Mouse (Mus musculus): ENCODE measurements around the gene Sulf2.

Gene Sulf2

DNA sequence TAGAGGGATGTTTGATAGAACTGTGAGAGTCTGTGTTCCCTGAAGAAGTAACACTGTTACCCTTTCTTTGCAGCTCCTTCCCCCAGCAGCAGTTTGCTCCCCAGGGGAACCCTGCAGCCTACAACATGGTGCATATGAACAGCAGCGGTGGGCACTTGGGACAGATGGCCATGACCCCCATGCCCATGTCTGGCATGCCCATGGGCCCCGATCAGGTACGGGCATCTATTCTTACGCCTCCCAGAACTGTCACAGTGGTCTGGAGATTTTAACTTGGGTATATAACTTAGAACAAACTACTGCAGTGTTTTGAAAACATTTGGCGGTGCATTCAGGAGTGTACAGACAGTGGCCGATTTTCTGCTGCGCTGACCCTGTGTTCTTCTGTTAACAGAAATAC, 85.7 kb downstream of the Sulf2 start:
- in situ Hi-C loops (cut with MboI; ENCODE audit: low sequenced_read_pairs): no loop called here

DNA sequence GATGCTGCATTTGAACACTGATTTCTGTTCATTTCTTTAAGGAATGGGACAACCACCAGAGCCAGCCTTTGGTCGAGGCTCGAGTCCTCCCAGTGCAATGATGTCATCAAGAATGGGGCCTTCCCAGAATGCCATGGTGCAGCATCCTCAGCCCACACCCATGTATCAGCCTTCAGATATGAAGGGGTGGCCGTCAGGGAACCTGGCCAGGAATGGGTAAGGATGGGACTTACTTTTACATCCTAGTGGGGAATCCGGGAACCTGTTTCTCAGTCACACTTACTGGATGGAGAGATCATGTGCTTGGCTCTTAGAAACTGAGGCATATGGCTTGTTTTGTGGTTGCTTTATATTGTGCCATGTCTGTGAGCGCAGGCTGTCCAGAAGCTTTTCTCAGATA, 86.3 kb downstream of the Sulf2 start:
- in situ Hi-C loops (cut with MboI; ENCODE audit: low sequenced_read_pairs): no loop called here

DNA sequence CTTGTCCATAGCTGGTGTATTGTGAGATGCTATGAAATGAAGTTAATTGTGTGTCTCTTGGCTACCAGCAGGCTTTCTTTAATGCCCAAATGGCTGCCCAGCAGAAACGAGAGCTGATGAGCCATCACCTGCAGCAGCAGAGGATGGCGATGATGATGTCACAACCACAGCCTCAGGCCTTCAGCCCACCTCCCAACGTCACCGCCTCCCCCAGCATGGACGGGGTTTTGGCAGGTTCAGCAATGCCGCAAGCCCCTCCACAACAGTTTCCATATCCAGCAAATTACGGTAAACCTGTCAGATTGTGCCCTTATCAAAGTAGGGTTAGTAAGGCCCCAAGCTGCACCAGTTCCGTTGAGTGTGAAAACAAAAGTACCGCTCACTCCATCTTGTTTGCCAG, 87.2 kb downstream of the Sulf2 start:
- in situ Hi-C loops (cut with MboI; ENCODE audit: low sequenced_read_pairs): no loop called here

DNA sequence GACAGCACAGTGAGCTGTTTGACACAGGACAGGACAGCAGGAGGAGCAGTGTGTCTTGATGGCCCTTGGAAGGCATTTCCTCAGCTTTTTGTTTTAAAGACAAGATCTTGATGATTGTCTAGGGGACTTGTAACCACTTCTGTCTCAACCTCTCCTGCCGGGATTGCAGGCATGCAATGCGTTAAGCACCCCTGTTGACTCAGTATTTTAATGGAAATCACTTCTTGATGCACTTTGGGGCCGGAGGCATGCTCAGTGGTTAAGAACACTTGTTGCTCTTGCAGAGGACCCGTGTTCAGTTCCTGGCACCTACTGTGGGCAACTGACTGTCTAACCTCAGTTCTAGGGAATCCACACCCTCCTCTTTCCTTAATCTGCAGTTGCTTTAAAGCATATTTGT, 89.0 kb downstream of the Sulf2 start:
- in situ Hi-C loops (cut with MboI; ENCODE audit: low sequenced_read_pairs): no loop called here

GRCm38 (mm10) chr2:166062431-166062830, 93.0 kb downstream of the Sulf2 start:
- in situ Hi-C loops (cut with MboI; ENCODE audit: low sequenced_read_pairs): no loop called here

GRCm38 (mm10) chr2:166062008-166062407, 93.5 kb downstream of the Sulf2 start:
- in situ Hi-C loops (cut with MboI; ENCODE audit: low sequenced_read_pairs): no loop called here

DNA sequence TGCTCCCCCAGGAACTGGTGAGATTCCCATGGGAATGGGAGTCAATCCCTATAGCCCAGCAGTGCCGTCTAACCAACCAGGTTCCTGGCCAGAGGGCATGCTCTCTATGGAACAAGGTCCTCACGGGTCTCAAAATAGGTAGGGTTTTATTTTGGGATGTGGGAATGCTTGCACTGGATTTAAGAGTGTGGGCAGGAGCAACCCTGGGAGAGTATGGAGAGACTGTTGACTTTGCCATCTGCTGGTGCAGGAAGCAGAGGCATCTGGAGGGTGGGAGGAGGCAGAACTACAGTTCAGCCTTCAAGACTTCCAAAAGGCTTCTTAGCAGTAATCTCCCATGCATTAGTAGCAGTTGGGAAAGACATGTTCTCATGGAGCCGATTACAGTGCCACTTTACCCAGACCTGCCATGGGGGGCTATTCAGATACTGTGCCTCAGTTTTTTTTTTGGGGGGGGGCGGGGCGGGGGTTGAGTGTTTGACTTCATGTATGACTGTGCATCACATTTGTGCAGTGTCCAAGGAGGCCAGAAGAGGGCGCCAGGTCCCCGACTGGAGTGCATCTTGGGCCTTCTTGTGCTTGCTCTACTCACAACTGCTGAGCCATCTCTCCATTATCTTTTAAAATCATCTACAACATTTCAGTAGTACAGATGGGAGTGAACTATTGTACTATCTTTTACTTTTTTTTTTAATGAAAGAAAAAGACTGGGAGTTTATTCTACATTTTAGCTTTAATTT, 95.6 kb downstream of the Sulf2 start:
- in situ Hi-C loops (cut with MboI; ENCODE audit: low sequenced_read_pairs): no loop called here

DNA sequence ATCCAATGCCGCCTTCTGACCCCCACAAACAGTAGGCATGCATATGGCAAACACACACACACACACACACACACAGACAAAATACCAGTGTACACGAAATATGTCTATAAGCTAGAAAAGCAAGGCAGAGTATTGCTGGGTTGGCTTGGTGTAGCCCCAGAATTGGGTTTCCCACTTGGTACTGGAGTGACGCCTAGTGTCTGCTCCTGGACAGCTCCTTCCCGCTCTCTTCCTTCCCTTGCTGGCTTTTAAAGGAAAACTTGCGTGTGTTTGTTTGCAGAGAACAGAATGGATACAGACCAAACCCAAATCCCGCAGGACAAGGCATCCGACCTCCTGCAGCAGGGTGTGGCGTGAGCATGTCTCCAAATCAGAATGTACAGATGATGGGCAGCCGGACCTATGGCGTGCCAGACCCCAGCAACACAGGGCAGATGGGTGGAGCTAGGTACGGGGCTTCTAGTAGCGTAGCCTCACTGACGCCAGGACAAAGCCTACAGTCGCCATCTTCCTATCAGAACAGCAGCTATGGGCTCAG, 101.4 kb downstream of the Sulf2 start:
- in situ Hi-C loops (cut with MboI; ENCODE audit: low sequenced_read_pairs): no loop called here

- in situ Hi-C loops (cut with MboI; ENCODE audit: low sequenced_read_pairs): no loop called here
These were observed 103.5 kb downstream of the Sulf2 start for GRCm38 (mm10) chr2:166051966-166052365.

GRCm38 (mm10) chr2:166051421-166051820, 104.0 kb downstream of the Sulf2 start:
- in situ Hi-C loops (cut with MboI; ENCODE audit: low sequenced_read_pairs): no loop called here

DNA sequence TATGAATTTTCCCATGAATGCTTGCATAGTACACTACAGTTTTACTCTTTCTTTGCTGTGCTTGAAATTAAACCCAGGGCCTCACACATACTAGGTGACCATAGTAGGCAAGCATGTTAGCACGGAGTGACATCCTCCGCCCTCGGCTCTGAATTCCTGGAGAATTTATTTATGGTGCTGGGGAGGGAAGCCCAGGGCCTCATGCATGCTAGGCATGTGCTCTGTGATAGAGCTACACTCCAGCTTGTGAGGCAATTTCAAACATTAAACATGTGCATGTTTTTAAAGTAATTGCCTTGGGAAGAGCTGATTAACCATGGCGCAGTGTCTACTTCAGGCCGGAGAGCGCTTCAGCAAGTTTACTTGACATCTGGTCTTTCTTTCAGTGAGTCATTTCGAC, 106.6 kb downstream of the Sulf2 start:
- in situ Hi-C loops (cut with MboI; ENCODE audit: low sequenced_read_pairs): no loop called here

GRCm38 (mm10) chr2:166047931-166048330, 107.5 kb downstream of the Sulf2 start:
- in situ Hi-C loops (cut with MboI; ENCODE audit: low sequenced_read_pairs): no loop called here

- in situ Hi-C loops (cut with MboI; ENCODE audit: low sequenced_read_pairs): no loop called here
These were observed 109.6 kb downstream of the Sulf2 start for GRCm38 (mm10) chr2:166045549-166046501.

DNA sequence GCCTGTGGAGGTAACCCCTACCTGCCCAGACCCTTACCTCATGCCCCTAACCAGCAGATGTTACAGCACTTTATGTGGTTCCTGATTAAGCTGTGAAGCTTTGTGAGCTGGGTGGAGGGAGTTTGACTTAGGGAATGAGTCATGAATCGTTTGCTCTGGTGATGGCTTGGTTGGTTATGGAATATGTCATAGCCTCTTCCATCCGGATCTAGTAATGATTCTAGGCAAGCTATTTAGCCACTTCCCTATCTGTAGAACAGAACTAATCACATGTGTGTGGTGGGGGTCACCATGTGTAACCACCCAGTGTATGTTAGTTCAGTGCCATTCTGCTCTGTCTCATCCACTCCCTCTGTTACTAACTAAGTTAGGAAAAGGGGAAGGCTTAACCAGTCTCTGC, 110.5 kb downstream of the Sulf2 start:
- in situ Hi-C loops (cut with MboI; ENCODE audit: low sequenced_read_pairs): no loop called here

DNA sequence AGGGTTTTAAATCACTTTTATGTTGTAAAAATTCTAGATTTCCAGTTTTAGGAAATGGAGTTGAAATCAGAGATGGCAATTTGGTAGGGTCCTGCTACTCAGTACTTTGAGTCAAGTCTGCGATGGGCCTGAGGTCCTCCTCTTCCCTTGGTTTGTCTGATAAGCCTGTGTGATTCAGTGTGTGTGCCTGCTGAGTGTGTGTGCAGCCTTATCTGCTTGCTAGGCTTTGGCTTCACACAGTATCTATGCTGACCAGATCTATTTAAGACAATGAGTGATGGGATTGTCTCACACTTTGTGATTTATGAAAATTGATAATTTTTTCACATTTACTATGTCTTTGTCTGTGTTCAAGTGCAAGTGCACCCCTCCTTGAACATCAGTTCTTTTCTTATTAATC, 112.9 kb downstream of the Sulf2 start:
- in situ Hi-C loops (cut with MboI; ENCODE audit: low sequenced_read_pairs): no loop called here

GRCm38 (mm10) chr2:166039681-166040080, 115.8 kb downstream of the Sulf2 start:
- in situ Hi-C loops (cut with MboI; ENCODE audit: low sequenced_read_pairs): loop anchor here (10.0 kb wide), 1 partner anchor 125 kb away; no protein-coding TSS in a partner anchor

DNA sequence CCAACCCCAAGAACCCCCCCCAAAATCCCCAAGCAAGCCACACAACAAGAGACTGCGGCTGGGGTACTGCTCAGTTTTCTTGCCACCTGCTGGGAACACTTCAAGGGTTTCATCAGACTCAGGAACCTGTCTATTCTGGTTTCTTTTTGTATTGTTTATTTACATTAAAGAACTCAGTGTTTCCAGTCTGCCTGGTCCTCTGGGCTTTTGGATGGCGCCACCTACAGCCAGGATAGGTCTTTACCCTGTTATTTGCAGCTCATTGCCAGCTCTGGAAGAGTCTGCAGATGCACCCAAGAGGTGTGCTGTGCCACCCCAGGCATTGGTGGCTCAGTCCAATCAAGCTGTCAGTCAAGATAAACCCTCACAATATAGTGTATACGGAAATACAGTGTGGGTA, 119.7 kb downstream of the Sulf2 start:
- in situ Hi-C loops (cut with MboI; ENCODE audit: low sequenced_read_pairs): loop anchor here (10.0 kb wide), 1 partner anchor 121 kb away; no protein-coding TSS in a partner anchor

DNA sequence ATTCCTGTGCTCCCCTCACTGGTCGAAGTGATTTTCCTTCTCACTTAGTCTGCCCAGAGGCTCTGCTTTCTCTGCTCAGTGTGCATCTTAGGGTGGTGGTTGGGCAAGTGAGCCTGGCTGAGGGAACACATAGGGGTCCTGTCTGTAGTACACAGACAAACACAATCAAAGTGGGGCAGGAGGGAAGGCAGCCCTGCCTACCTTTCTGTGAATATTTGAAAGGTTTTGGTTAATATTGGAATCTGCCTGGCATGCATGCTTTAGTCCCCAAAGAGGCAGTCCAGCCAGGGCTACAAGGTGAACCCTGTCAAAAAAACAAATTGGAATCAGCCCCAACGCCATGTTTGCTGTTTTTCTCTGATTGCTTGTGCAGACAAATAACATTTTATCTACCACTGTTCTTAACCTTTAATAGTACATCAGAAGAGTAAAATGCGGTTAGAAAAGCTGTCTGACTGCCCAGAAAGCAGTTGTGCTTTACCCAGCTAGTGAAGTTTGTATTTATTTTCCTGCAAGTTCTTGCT, 120.4 kb downstream of the Sulf2 start:
- in situ Hi-C loops (cut with MboI; ENCODE audit: low sequenced_read_pairs): loop anchor here (10.0 kb wide), 1 partner anchor 120 kb away; no protein-coding TSS in a partner anchor

GRCm38 (mm10) chr2:166032628-166033027, 122.8 kb downstream of the Sulf2 start:
- in situ Hi-C loops (cut with MboI; ENCODE audit: low sequenced_read_pairs): loop anchor here (10.0 kb wide), 1 partner anchor 118 kb away; no protein-coding TSS in a partner anchor

- in situ Hi-C loops (cut with MboI; ENCODE audit: low sequenced_read_pairs): loop anchor here (10.0 kb wide), 1 partner anchor 117 kb away; no protein-coding TSS in a partner anchor
These were observed 124.1 kb downstream of the Sulf2 start for GRCm38 (mm10) chr2:166031120-166031929.

Measured in CH12F3 (cell line).